Mouse (Mus musculus): ENCODE data around the gene 2210016L21Rik.

Gene 2210016L21Rik

GRCm38 (mm10) chr5:114978473-114978872 lies 36.5 kb downstream of the 2210016L21Rik start:
- no peak for DNase-seq (ENCODE audit: low read depth in 1 of 2, low spot score in 2 of 2)

- DNase-seq (ENCODE audit: low read depth in 1 of 2, low spot score in 2 of 2), result no peak
Observed at GRCm38 (mm10) chr5:114978888-114979249, 36.9 kb downstream of the 2210016L21Rik start.

- DNase-seq (ENCODE audit: low read depth in 1 of 2, low spot score in 2 of 2), result peak; percentile 14 to 47
Observed at GRCm38 (mm10) chr5:114979250-114980121, 37.5 kb downstream of the 2210016L21Rik start.

GRCm38 (mm10) chr5:114980122-114980748 lies 38.3 kb downstream of the 2210016L21Rik start:
- no peak for DNase-seq (ENCODE audit: low read depth in 1 of 2, low spot score in 2 of 2)

- no peak for DNase-seq (ENCODE audit: low read depth in 1 of 2, low spot score in 2 of 2)
Observed at GRCm38 (mm10) chr5:114982001-114982400, 40.0 kb downstream of the 2210016L21Rik start.

GRCm38 (mm10) chr5:114985074-114985473 lies 43.1 kb downstream of the 2210016L21Rik start:
- no peak for DNase-seq (ENCODE audit: low read depth in 1 of 2, low spot score in 2 of 2)

GRCm38 (mm10) chr5:114996447-114996846 lies 54.5 kb downstream of the 2210016L21Rik start:
- no peak for DNase-seq (ENCODE audit: low read depth in 1 of 2, low spot score in 2 of 2)

- DNase-seq (ENCODE audit: low read depth in 1 of 2, low spot score in 2 of 2), result no peak
Observed at GRCm38 (mm10) chr5:114997327-114997726, 55.4 kb downstream of the 2210016L21Rik start.
